Mouse (Mus musculus): Measurements from ENCODE around the gene Rtn4r.
"Not testable (repeated sequence)": the region's sequence is repeated elsewhere in the genome, so short reads cannot be mapped to it uniquely, and the experiment has no call there.

Gene Rtn4r

DNA sequence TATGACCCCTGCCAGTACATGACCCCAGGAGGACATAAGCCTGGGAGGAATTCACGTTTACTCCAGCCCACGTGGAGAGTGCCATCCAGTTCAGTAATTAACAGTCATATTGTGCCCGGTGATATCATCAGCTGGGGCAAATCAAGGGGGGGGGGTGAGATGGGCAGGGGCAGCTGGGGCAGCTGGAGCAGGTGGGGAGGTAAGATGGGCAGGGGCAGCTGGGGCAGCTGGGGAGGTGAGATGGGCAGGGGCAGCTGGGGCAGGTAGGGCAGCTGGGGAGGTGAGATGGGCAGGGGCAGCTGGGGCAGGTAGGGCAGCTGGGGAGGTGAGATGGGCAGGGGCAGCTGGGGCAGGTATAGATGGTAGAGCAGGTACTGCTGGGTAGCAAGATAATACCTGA, 68.1 kb downstream of the Rtn4r start:
- DNase-seq: not testable (repeated sequence)

DNA sequence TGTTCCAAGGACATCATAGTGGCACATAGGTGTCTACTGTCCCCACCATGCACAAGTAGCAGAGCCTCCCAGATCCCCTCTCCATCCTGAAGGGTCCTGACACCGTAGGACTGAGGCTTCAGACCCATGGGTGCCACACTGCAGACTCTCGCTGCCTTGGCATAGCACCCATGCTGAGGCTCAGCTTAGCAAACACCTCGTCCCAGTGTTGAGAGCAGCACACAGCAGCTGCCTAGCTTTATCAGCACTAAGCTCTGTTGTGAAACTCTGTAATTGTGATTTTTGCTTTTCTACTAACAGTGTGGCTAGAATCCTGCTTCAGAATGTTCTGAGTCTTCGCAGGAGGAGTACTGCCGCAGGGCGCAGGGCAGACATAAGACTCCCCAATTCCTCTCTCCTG, 70.4 kb downstream of the Rtn4r start:
- DNase-seq: no peak

DNA sequence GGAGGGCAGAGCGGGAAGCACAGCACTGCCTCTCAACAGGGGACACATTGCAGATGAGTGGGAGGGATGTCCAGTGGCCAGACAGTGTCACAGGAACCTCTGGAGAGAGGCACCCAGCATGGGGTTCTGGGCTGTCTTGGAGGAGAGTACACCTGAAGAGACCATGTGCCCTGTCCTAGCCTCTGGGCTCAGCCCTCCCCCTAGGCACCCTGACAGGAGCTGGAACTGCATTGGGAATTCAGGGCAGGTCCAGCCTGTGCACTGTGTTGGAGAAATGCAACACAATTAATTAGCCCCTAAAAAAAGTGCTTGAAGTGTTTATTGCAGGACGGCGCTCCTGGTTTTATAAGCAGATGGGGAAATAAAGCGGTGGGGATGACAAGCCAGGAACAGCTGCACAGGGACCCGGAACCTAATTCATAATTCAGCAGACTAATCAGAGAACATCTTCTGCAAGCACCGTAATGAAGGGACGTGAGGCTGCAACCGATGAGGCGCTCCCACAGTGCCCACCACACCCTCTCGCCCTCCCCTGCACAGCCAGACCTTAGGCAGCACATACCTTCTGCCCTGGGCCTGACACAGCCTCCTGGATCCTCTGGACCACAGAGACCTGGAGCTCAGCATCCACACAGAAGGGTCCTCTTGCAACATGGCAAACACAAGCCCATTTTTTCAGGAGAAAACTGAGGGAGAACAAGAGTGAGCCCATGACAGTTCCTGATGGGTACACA, 71.1 kb downstream of the Rtn4r start:
- DNase-seq: no peak

DNA sequence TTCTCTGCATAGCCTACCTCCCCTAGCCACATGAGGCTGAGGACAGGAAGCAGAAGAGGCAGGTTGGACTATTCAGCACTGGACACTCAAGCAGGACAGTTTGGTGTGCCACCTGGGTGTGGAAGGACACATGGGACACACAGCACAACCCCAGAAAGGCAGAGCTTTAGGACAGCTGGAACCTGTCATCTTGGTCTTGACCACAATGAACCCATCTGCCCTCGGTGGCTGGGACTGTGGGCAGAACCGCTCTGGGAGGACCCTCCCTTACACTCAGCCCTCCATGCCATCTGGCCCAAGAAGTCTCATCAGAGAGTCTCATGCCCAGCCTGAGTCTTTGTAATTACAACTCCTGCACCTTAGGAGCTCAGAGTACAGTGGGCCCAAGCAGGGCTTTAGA, 72.6 kb downstream of the Rtn4r start:
- DNase-seq: no peak

DNA sequence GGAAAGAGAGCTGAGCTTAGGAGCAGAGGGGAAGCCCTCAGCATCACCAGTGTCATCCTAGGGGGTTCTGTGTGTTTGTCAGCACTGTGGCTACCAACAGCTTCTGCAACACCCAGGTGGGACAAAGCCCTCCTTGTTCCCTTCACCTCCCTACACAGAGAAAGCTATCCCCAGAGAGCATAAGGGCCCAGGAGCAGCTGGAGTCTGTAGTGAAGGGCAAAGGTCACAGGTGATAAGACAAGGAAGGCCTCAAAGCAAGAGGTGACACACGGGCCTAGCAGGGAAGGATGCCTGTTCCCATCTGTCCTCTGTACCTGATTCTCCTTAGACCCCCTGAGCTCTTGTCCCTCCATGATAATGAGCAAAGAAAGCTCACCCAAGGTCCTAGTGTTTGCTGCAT, 74.2 kb downstream of the Rtn4r start:
- DNase-seq: no peak

Data from kidney, postnatal 14 days (tissue).